In genomic region chr7:97479349-97479748, GRCm38 (mm10) we compare ENCODE assay signal across 29 mouse cellular contexts. TPM values are rescaled to one million over a fixed set of nuclear protein-coding genes. Genes with fewer than 3 reads are reported as not detected.
DNase-seq lines count a peak whose midpoint lies in the region; ATAC-seq and TF ChIP-seq lines count a peak whose summit lies in the region.
"Had no signal": no experiment of that assay in that cellular context is flagged by ENCODE, and none has a peak within 500 bp of the region (broad histone marks: within the 10 kb centered on the region; RNA-seq: fewer than 3 reads in every experiment).

No protein-coding gene starts in this region.

- H3K9ac ChIP-seq in lung, postnatal 0 days (replicated peaks; ENCODE audit: low read depth) = no peak overlapping the region
- no peak overlapping the region for H3K9ac ChIP-seq in hindbrain, embryonic 14.5 days
- H3K9ac ChIP-seq: embryonic facial prominence, embryonic 12.5 days; forebrain, embryonic 15.5 days; hindbrain, embryonic 12.5 days; limb, embryonic 13.5 days; liver, embryonic 13.5 days; midbrain, embryonic 15.5 days had no signal

- no peaks in the 10 kb centered on the region for H3K9me3 ChIP-seq in lung, postnatal 0 days (ENCODE audit: low read length)
- H3K9me3 ChIP-seq in hindbrain, embryonic 14.5 days (ENCODE audit: control insufficient read depth, low read length) = no peaks in the 10 kb centered on the region
- H3K9me3 ChIP-seq: embryonic facial prominence, embryonic 12.5 days; forebrain, embryonic 10.5 days; forebrain, embryonic 15.5 days; hindbrain, embryonic 12.5 days; limb, embryonic 13.5 days; liver, embryonic 13.5 days; midbrain, embryonic 10.5 days; midbrain, embryonic 15.5 days had no signal

- no peak for TF ChIP-seq EP300 in lung, postnatal 0 days (IDR thresholded peaks at IDR 0.05)

- TF ChIP-seq CTCF in lung, postnatal 0 days (IDR thresholded peaks at IDR 0.05) = no peak

- no peak overlapping the region for H3K27ac ChIP-seq in lung, postnatal 0 days (ENCODE audit: low read length)
- no peak overlapping the region for H3K27ac ChIP-seq in hindbrain, embryonic 14.5 days
- H3K27ac ChIP-seq: embryonic facial prominence, embryonic 12.5 days; forebrain, embryonic 10.5 days; forebrain, embryonic 15.5 days; hindbrain, embryonic 12.5 days; limb, embryonic 13.5 days; liver, embryonic 13.5 days; midbrain, embryonic 10.5 days; midbrain, embryonic 15.5 days; stomach, postnatal 0 days had no signal

- no peaks in the 10 kb centered on the region for H3K36me3 ChIP-seq in lung, postnatal 0 days (ENCODE audit: insufficient read depth, low read length)
- H3K36me3 ChIP-seq in hindbrain, embryonic 14.5 days (replicated peaks; ENCODE audit: control insufficient read depth, insufficient read depth) = no peaks in the 10 kb centered on the region
- H3K36me3 ChIP-seq: embryonic facial prominence, embryonic 12.5 days; forebrain, embryonic 15.5 days; hindbrain, embryonic 12.5 days; limb, embryonic 13.5 days; liver, embryonic 13.5 days; midbrain, embryonic 10.5 days; midbrain, embryonic 15.5 days had no signal

- H3K27me3 ChIP-seq in lung, postnatal 0 days (replicated peaks; ENCODE audit: insufficient read depth, low read length) = no peaks in the 10 kb centered on the region
- no peaks in the 10 kb centered on the region for H3K27me3 ChIP-seq in hindbrain, embryonic 14.5 days (ENCODE audit: control insufficient read depth, insufficient read depth, low read length)
- H3K27me3 ChIP-seq: embryonic facial prominence, embryonic 12.5 days; forebrain, embryonic 15.5 days; hindbrain, embryonic 12.5 days; limb, embryonic 13.5 days; liver, embryonic 13.5 days; midbrain, embryonic 15.5 days had no signal

- peak; percentile 52 for DNase-seq in adrenal gland, postnatal 10 days
- no peak for DNase-seq in adrenal gland, postnatal 4 days (ENCODE audit: low spot score in 2 of 2)
- DNase-seq in lung, postnatal 0 days (ENCODE audit: low spot score) = peak; percentile 19
- no peak for DNase-seq in lung, postnatal 4 days
- peak; percentile 37 for DNase-seq in fibroblast of lung, adult 2 months (ENCODE audit: low read depth)
- no peak for DNase-seq in hindbrain, embryonic 14.5 days (ENCODE audit: low spot score)
- DNase-seq: cerebellum, adult 9-10 months; embryo, embryonic 11 days; gastrocnemius, postnatal 25 days; heart, adult 18-20 months; heart, postnatal 36 days; kidney, postnatal 36 days; liver, embryonic 13.5 days; right cerebral cortex, adult 18-20 months; thymus, adult 18-20 months; thymus, postnatal 25 days had no signal

- ATAC-seq in lung, postnatal 0 days = no peak
- ATAC-seq in hindbrain, embryonic 14.5 days (ENCODE audit: low FRiP score) = no peak
- ATAC-seq in megakaryocyte-erythroid progenitor cell, adult 5-6 weeks (replicated peaks; ENCODE audit: low FRiP score, low TSS enrichment, poor library complexity, severe bottlenecking) = no peak
- ATAC-seq: activated CD4-positive, CD25-positive, alpha-beta regulatory T cell, adult 4 months; CD4-positive, CD25-positive, alpha-beta regulatory T cell, adult 4 months; forebrain, embryonic 15.5 days; intestine, postnatal 0 days; midbrain, embryonic 15.5 days had no signal

- no peak overlapping the region for H3K4me2 ChIP-seq in lung, postnatal 0 days (replicated peaks; ENCODE audit: low read depth, low read length)
- no peak overlapping the region for H3K4me2 ChIP-seq in hindbrain, embryonic 14.5 days (replicated peaks)
- H3K4me2 ChIP-seq: embryonic facial prominence, embryonic 12.5 days; forebrain, embryonic 15.5 days; heart, embryonic 11.5 days; hindbrain, embryonic 12.5 days; limb, embryonic 13.5 days; liver, embryonic 13.5 days had no signal

- 30% methylated on average over 3 of the region's 3 CpGs for WGBS in lung, postnatal 0 days
- WGBS in hindbrain, embryonic 14.5 days = 65% methylated on average over 3 of the region's 3 CpGs

- peaks cover 9% of the 10 kb centered on the region; the same call in 1 of the 2 replicates for H3K4me1 ChIP-seq in lung, postnatal 0 days (ENCODE audit: insufficient read depth, low read depth, low read length)
- H3K4me1 ChIP-seq in hindbrain, embryonic 14.5 days (replicated peaks; ENCODE audit: control insufficient read depth, insufficient read depth, low read length) = peaks cover 17% of the 10 kb centered on the region

- H3K4me3 ChIP-seq in lung, postnatal 0 days (ENCODE audit: low read depth, low read length) = no peak overlapping the region
- no peak overlapping the region for H3K4me3 ChIP-seq in hindbrain, embryonic 14.5 days (replicated peaks; ENCODE audit: low read length)
- H3K4me3 ChIP-seq: embryonic facial prominence, embryonic 12.5 days; forebrain, embryonic 15.5 days; hindbrain, embryonic 12.5 days; limb, embryonic 13.5 days; liver, embryonic 13.5 days; midbrain, embryonic 10.5 days; midbrain, embryonic 15.5 days had no signal

RNA-seq across cellular contexts. Expression of gene Ints4, which starts 1.4 kb away (rescaled TPM):
- total RNA-seq in adrenal gland, postnatal 10 days (2021) = 10 to 100 TPM; 47.3 to 56.3 TPM
- 10 to 100 TPM; 64.5 to 68.4 TPM for total RNA-seq in adrenal gland, postnatal 4 days (2021)
- 19.8 and 21.2 TPM in 2 replicates for polyA plus RNA-seq in lung, postnatal 0 days (2015; fragmentation: Nextera tagmentation; extraction: Ambion mirVana)
- 42.8 and 50.3 TPM in 2 replicates for polyA plus RNA-seq in hindbrain, embryonic 14.5 days (2014; fragmentation: Nextera tagmentation; extraction: Ambion mirVana)
- 42.6 and 71.6 TPM in 2 replicates for total RNA-seq in megakaryocyte-erythroid progenitor cell, adult 5-6 weeks (2014; fragmentation: Nextera tagmentation)
- 51.3 and 74.9 TPM in 2 replicates for total RNA-seq in megakaryocyte-erythroid progenitor cell, adult 5-6 weeks (2017)

RNA-seq across cellular contexts. Expression of gene Kctd14, which starts 28.2 kb away (rescaled TPM):
- total RNA-seq in adrenal gland, postnatal 10 days (2021) = 1 to 10 TPM; 2.0 to 3.1 TPM
- total RNA-seq in adrenal gland, postnatal 4 days (2021) = 1 to 10 TPM; 3.6 to 4.5 TPM
- polyA plus RNA-seq in lung, postnatal 0 days (2015; fragmentation: Nextera tagmentation; extraction: Ambion mirVana) = 4.8 and 6.7 TPM in 2 replicates
- 0.90 and 1.5 TPM in 2 replicates for polyA plus RNA-seq in hindbrain, embryonic 14.5 days (2014; fragmentation: Nextera tagmentation; extraction: Ambion mirVana)
- total RNA-seq in megakaryocyte-erythroid progenitor cell, adult 5-6 weeks (2014; fragmentation: Nextera tagmentation) = 8.5 and 10.1 TPM in 2 replicates
- total RNA-seq in megakaryocyte-erythroid progenitor cell, adult 5-6 weeks (2017) = 2.8 and 4.4 TPM in 2 replicates
- total RNA-seq: heart, postnatal 36 days had no signal

Comparison
In these comparisons a context has a peak if more than half of its experiments do, and no peak if none do; other contexts are left out.
1. DNase-seq: peak in adrenal gland, postnatal 10 days (single experiment), lung, postnatal 0 days (single experiment) and fibroblast of lung, adult 2 months (single experiment); none in adrenal gland, postnatal 4 days (0 of 2), lung, postnatal 4 days (0 of 2) and hindbrain, embryonic 14.5 days (single experiment).